Mouse (Mus musculus) gonadal fat pad, adult 2 months (tissue): Measurements from ENCODE around the gene Gm8909. TPM values are rescaled to one million over a fixed set of nuclear protein-coding genes. Genes with fewer than 3 reads are reported as not detected.
"Not testable (repeated sequence)": the region's sequence is repeated elsewhere in the genome, so short reads cannot be mapped to it uniquely, and the experiment has no call there.

Experiments
- DNase-seq: peaks from one replicate; pipeline ENCODE4 v3.0.0-alpha.2; 2012; ENCODE audit warnings: low read depth
- polyA plus RNA-seq: library from polyadenylated mRNA; depleted of rRNA; stranded (reverse); fragments of >200 nt; gene quantifications from 2 replicates; pipeline ENCODE4 v1.2.3, GENCODE M21; 2012; rRNA removed

The Gm8909 gene
- polyA plus RNA-seq: 0.16 and 0.28 TPM in 2 replicates

DNA sequence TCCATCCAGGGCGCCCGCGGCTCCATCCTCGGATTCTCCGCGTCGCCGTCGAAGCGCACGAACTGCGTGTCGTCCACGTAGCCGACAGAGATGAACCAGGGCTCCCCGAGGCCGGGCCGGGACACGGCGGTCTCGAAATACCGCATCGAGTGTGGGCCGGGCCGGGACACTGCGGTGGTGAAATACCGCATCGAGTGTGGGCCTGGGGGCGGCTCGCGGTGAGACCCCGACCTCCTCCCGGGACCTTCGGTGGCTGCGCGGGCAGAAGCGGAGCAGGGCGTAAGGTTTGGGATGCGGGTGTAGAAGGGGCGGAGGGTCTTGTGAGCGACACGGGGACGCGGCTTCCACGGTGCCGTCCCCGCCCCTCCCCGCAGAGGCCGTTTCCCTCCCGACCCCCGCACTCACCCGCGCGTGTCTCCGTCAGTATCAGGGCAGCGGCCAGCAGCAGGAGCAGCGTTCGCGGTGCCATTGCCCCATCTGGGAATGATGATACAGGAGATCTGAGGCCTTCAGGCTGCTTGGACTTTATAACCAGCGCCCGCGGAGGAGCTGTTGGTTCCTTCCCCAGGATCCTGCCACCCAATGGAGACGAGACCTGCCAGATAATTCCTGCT, at the start of gene Gm8909:
Gene Gm8909 (minus strand): TSS at position 499 of the 614 bp plus-strand sequence.
- DNase-seq: no peak

DNA sequence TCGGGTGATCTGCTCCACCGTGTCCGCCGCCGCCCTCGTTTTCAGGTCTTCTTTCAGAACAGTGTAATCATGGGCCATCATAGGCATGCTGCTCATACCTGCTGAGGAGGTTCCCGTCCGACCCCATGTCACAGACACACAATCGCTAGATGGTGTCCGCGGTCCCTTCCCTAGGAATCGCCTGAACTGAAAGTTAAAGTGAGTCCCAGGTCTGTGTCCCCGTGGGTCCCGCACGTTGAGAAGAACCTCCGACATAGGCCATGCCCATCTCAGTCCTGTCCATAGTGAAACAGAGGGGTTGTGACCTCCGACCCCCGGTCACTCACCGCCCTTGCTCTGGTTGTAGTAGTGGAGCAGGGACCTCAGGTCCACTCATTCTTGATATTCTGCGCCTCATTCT, 47.2 kb upstream of the Gm8909 start:
- no peak for DNase-seq

DNA sequence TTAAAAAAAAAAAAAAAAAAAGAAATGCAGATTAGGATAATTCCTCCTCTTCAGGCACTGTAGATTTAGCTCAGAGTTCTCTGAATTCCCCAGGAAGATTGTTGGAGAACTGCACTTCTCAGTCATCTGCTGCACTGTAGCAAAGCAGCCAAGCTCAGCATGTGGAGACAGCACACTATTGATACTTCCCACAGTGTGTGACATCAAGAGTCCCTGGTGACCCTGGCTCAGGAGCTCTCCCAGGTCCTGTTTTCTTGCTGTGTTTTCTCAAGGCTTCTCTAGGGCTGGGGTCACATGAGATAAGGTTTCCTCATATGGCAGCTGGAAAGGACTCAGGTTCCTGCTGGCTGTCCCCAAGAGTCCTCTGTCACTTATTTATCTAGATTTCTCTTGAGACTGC, 38.5 kb upstream of the Gm8909 start:
- DNase-seq: no peak

DNA sequence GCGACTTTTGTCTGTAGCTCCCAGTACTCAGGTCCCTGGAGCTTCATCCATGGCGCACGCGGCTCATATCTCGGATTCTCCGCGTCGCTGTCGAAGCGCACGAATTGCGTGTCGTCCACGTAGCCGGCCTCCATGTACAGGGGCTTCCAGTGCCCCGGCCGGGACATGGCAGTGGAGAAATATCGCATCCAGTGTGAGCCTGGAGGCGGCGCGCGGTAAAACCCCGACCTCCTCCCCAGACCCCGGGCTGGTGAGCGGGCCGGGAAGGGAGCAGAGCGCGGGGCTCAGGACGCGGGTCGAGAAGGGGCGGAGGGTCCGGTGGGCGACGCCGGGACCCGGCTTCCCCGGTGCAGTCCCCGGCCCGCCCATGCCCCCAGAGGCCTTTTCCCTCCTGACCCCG, 37.5 kb upstream of the Gm8909 start:
- DNase-seq: no peak

DNA sequence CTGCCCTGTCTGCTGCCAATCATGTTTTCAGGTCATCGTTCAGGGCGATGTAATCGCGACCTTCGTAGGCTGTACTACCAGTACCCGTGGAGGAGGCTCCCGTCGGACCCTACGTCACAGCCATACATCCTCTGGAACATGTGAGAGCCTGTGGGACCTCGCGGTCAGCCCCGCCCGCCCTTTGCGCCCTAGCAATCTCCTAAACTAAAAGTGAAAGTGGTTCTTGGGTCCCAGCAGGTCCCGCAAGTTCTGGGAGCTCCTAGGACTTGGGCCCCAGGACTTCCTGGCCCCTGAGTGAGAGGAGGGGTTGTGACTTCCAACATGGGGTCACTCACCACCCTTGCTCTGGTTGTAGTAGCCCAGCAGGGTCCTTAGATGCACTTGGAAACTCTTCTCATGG, 37.1 kb upstream of the Gm8909 start:
- no peak for DNase-seq

DNA sequence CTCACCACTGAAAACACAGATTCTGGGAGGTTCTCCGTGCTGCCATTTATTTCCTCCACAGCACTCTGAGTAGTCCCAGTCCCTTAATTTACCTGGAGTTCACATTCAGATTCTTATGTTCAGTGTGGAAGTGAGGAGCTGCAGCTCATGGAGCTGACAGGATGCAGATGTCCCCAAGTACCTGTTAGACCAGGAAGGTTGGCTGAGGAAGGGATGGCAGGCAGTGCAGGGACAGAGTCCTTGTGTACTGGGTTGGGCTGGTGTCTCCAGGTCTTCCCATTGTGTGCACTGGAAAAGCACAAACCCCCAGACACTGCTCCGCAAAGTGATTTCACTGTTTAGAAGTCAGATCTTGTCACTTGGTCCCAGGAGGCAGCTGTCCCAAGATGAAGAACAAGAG, 33.5 kb upstream of the Gm8909 start:
- DNase-seq: no peak

DNA sequence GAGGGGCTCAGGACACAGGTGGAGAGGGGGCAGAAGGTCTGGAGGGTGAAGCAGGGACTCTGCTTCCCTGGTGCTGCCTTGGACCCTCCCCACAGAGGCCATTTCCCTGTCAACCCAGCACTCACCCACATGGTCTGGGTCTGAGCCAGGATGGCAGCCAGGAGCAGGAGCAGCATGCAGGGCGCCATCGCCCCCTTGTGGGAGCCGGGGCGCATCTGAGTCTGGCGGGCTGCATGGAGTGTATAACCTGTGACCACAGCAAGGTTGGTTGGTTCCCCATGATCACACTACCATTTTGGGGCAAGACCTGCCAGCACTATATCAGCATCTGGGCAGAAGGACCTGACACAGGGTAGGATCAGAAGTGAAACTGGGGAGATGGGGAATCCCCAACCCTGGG, 30.0 kb upstream of the Gm8909 start:
- no peak for DNase-seq

DNA sequence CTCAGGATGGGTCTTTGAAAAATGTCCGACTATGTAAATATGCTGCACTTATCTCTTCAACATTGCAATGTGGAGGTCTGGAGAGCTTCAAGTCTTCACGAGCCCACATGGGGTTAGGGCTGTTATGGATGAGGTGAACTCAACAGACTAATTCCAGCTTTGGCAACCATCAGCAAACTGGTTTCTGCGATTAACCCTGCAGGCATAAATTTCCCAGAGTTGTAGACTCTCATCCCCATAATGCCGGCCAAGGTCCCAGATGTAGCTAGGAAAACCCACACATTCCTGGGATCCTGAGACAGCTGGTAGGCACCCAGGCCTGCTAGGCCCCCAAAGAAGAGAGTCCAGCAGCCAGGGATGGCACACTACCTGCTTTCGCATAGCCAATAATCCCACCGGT, 26.1 kb upstream of the Gm8909 start:
- no peak for DNase-seq

DNA sequence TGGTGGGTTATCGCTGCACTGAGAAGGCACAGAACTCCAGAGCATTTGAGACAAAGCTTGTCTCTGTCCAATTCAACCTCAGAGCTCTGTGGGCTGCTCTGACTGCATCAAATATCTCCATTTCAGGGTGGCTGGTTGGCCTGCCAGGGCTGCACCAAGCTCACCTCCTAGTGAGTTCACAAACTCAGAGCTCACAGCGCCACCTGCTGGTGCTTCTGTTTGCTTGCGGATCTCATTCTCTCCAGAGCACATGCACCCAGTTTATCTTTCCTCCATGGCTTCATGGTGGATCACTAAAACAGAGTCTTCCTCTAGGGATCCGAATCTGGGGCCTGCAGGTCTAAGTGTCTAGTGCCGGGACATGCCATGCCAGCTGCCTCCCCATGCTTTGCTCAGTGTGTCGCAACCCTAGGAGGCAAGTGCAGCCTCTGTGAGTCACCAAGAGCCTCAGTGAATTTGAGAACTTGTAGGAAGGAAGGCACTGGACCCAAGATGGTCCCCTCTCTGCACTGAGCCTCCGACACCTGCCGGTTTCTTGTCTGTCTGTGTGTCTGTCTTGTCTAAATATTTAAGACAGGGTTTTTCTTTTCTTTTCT, 25.3 kb upstream of the Gm8909 start:
- DNase-seq: peak; percentile 12

DNA sequence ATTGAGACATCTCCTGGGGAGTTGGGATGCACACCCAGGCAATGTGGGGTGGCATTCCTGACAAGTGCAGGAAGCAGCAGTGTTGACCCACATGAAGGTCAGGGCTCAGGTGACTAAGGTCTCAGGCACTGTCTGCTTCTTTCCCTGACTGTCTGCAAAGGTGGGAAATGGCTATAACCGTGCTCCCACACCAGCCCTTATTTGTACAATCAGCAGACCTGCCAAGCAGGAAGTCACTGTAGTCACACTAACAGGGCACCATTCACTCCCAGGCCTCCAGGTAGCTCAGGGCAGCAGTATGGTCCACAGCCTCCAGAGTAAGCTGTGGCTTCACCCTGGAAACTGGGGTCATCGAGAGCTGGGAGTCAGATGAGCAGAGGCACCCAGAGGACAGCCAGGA, 24.0 kb upstream of the Gm8909 start:
- no peak for DNase-seq

DNA sequence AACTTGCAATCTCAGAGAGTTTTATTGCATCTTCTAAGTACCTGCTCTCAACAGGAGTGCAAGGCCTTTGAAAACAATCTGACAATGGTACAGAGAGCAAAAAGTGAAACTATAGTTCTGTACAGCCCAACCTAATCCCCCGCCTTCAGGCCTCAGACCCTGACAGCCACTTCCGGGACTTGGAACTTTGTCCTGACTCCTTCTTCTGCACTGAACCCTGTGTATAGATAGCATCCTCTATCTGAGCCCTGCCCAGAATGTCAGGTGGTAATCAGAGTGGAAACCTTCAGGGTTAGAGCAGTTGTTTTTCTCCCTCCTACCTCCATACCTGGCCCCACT, 21.8 kb upstream of the Gm8909 start, which contains the start of gene H2-T3:
Gene H2-T3 (minus strand): TSS at position 119 of the 339 bp plus-strand sequence.
- no peak for DNase-seq

DNA sequence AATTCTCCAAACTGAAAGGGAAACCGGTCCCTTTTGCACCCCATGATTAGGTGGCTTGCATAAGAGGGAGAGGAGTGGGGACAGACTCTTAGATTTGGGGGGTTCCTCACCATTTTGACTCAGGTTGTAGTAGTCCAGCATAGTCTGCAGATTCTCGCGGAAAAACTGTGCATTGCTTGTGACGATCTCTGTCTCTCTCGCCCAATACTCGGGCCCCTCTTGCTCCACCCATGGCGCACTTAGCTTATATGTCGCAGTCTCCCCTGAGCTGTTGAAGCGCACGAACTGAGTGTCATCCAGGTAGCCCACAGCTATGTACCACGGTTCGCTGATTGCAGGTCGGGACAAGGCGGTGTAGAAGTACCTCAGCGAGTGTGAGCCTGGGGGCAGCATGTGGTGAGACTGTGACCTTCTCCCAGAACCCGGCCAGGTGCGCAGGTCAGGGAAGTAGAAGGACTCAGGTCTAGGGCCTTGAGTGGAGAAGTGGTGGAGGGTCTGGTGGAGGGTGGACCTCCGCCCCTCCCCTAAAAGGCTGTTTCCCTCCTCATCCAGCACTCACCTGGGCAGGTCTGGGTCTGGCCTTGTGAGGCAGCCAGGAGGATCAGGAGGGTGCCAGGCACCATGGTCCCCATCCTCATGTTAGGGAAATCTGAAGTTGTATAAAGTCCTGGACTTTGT, 21.3 kb upstream of the Gm8909 start:
- DNase-seq: no peak

DNA sequence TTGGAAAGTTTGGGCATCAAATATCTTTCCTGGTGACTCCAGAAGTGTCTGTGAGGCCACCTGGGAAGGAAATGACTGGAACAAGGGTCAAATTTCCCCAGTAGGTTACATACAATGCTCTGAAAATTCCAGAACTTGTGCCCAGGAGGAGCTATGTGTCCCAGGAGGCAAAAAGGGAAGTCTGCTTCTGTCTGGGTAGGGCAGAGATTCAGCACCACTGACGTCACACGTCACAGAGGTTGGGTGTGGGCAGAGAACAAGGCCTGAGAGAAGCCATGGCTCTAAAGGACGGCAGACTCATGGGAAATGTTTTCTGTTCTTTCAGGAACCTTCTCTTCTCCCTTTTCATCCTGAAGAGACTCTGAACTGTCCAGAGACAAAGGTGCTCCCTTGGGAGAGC, 19.2 kb upstream of the Gm8909 start:
- no peak for DNase-seq

DNA sequence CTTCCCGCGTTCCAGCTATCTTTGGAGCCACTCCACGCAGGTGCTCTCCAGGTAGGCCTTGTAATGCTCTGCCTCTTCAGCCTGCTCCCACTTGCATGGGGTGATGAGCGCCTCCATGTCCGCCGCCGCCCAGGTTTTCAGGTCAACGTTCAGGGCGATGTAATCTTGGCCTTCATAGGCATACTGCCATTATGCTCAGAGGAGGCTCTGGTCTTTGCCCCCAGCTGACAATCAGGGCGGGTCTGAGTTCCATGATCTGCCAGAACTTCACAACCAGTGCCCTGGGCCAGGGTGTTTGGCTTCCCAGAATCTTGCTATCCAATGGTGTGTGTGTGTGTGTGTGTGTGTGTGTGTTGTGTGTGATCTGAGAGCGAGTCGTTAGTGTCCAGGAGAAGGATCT, 13.9 kb upstream of the Gm8909 start:
- DNase-seq: no peak

DNA sequence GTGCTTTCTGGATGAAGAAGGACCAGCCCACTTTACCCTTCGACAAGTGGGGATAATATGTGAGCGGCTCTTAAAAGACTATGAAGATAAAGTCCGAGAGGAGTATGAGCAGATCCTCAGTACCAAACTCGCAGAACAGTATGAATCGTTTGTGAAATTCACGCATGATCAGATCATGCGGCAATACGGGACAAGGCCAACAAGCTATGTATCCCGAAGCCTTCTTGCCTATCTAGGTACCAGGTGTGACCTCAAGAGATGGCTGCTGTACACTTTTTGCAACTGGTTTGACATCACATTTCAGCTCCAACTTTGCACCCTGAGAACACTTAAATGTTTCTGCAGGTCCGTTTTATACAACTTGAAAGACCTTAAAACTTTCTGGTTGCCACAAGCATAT, 11.1 kb upstream of the Gm8909 start:
- not testable (repeated sequence) for DNase-seq

DNA sequence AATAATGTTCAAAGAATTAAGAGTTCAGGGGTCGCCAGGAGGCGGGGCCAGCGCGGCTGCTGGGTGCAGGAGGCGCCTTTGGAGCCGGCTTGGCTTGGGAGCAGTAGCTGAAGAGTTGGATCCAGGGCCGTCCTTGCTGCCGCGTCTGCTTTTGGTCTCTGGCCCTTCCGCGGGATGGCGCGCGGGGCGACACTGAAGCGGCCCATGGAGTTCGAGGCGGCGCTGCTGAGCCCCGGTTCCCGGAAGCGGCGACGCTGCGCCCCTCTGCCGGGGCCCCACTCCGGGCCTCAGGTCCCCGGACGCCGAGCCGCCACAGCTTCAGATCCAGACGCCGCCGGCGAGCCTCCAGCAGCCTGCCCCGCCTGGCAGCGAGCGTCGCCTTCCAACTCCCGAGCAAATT, 10.6 kb upstream of the Gm8909 start:
- not testable (repeated sequence) for DNase-seq

DNA sequence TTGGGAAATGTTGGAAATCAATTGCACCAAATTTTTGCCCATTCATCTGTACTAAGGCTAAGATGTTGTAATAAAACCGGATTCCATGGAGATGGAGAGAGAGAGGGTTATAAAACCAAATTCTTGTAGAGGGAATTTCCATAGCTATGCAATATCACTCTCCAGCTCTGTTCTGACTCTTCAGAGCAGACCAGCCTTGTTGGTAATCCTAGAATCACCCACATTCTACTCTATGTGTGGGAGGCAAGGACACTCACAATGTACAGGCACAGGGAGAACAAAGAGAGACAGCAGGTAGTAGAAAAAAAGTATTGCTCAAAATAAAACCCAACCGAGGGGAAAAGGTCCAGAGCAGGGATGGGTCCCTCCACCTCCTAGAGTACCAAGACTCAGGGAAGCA, 7.8 kb upstream of the Gm8909 start:
- DNase-seq: not testable (repeated sequence)

DNA sequence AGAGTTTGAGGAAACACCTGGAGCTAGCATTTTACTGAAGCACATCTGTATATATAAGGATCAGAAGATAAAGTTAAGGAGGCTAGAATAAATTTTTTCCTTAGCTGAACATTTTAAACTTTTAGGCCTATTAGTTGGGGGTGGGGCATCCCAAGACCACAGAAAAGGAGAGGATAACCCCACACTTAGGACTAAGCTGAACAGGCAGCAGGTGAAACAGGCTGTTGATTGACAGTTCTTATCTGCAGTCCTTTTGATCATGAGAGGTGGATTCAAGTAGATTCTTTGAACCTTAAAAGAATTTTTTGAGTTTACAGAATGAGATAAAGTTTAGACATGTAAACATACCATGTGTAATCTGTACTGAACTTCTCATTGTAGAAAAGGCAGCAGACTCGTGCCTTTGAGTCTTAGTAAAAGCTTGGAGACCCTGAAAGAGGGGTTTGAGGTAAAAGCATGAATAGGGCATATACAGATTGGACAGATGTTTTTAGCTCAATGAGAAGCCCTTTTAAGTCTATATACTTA, 2.0 kb upstream of the Gm8909 start:
- DNase-seq: no peak

DNA sequence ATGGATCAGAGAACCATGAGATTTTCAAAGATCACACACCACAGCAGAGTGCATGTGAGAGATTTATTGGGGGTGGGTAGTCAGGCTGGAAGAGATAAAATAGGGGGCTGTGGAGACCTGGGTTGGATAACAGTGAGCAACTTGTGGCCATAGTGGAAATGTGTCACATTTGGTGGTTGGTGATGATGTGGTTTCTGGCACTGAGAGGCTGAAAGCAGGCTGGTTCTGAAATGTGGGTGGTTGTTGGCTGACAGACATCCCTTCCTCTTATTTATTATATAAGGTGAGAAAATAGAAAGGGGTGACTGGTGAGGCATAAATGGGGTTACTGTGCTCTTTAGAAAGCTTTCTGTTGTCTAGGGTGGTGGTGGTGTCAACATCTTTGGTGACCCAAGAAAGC, 1.4 kb upstream of the Gm8909 start:
- no peak for DNase-seq

DNA sequence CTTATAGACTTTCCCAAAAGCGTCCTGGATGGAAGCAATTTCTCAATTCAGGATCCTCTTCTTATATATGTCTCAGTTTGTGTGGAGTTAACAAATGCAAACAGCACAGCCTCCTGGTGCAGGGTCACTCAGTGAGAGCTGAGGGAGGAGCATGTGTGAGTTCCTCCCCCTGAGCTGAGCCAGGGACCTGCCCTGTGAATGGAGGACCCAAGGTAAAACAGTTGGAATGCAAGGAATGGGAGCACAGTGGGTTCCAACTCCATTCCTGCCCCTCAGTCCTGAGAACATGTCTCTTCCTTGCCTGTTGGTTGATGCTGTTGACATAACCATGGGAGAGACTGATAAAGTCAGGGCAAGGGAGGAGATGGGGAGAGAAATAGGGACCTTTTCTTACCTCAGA, 757 bp upstream of the Gm8909 start:
- not testable (repeated sequence) for DNase-seq

DNA sequence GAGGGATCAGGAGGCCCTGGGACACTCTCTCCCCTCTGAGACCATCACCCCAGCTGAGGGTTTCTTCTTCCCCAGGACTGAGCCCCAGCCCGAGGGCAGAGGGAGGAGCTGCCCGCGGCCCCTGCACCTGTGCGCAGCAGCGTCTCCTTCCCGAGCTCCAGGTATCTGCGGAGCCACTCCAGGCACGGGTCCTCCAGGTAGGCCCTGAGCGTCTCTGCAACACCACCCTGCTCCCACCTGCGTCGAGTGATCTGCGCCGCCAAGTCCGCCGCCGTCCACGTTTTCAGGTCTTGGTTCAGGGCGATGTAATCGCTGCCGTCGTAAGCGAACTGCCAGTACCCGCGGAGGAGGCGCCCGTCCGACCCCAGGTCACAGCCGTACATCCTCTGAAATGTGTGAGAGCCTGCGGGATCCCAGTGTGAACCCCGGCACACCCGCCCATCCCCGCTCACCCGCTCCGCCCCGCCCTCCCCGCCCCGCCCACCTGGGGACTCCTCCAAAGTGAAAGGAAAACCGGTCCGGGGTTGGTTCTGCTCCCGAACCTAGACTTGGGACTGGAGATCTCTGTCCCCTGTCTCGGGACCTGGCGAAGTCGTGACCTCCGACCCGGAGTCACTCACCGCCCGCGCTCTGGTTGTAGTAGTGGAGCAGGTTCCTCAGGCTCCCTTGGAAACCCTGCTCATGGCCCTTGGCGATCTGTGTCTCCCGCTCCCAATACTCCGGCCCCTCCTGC, 865 bp downstream of the Gm8909 start:
- DNase-seq: no peak

DNA sequence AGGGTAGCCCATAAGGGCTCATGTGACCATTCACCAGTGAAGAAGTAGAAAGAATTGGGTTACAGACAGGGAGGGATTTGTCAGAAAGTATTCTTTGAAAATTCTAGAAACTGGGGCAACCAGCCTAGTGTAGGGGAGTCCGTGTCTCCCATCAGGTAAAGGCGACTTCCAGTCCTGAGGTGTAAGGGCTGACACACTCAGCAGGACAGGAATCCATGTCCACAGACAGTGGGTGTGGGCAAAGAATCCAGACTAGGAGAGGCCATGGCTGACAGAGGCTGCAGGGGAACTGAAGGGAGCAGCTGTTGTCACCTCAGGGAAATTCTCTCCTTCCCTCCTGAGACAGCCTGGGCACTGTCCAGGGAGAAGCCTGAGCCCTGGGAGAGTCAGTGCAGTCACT, 1.4 kb downstream of the Gm8909 start:
- not testable (repeated sequence) for DNase-seq
